Comparison of ENCODE assay signal across 31 mouse cellular contexts in genomic region chr11:6670826-6671225, GRCm38 (mm10). TPM values are rescaled to one million over a fixed set of nuclear protein-coding genes. Genes with fewer than 3 reads are reported as not detected.
A peak's percentile ranks its signal among the peaks of the same experiment; 100 is the strongest.
DNase-seq lines count a peak whose midpoint lies in the region; ATAC-seq lines count a peak whose summit lies in the region.
"Had no signal": no experiment of that assay in that cellular context is flagged by ENCODE, and none has a peak within 500 bp of the region (broad histone marks: within the 10 kb centered on the region; RNA-seq: fewer than 3 reads in every experiment).

No protein-coding gene starts in this region.

- no peak for ATAC-seq in kidney, embryonic 15.5 days (replicated peaks; ENCODE audit: low FRiP score)
- ATAC-seq: activated CD4-positive, CD25-positive, alpha-beta regulatory T cell, adult 4 months; forebrain, embryonic 15.5 days had no signal

- WGBS in kidney, embryonic 15.5 days: 87% methylated on average over 4 of the region's 4 CpGs

- no peak overlapping the region for H3K4me2 ChIP-seq in kidney, embryonic 15.5 days
- H3K4me2 ChIP-seq: embryonic facial prominence, embryonic 13.5 days; forebrain, embryonic 12.5 days; forebrain, embryonic 15.5 days; heart, embryonic 13.5 days; hindbrain, embryonic 14.5 days had no signal

- no peaks in the 10 kb centered on the region for H3K36me3 ChIP-seq in kidney, embryonic 15.5 days
- H3K36me3 ChIP-seq: embryonic facial prominence, embryonic 10.5 days; embryonic facial prominence, embryonic 13.5 days; forebrain, embryonic 12.5 days; forebrain, embryonic 15.5 days; heart, embryonic 10.5 days; heart, embryonic 13.5 days had no signal

- no peak overlapping the region for H3K27ac ChIP-seq in kidney, embryonic 15.5 days
- H3K27ac ChIP-seq: embryonic facial prominence, embryonic 10.5 days; embryonic facial prominence, embryonic 13.5 days; forebrain, embryonic 12.5 days; forebrain, embryonic 15.5 days; heart, adult 2 months; heart, embryonic 10.5 days; heart, embryonic 13.5 days; hindbrain, embryonic 14.5 days had no signal

- H3K4me1 ChIP-seq in kidney, embryonic 15.5 days: no peaks in the 10 kb centered on the region
- H3K4me1 ChIP-seq: embryonic facial prominence, embryonic 13.5 days; forebrain, embryonic 12.5 days; forebrain, embryonic 15.5 days; heart, embryonic 10.5 days; heart, embryonic 13.5 days had no signal

- H3K9me3 ChIP-seq in kidney, embryonic 15.5 days (replicated peaks): no peaks in the 10 kb centered on the region
- H3K9me3 ChIP-seq: embryonic facial prominence, embryonic 13.5 days; forebrain, embryonic 12.5 days; forebrain, embryonic 15.5 days; heart, embryonic 10.5 days; heart, embryonic 13.5 days had no signal

- no peak overlapping the region for H3K4me3 ChIP-seq in kidney, embryonic 15.5 days (replicated peaks)
- H3K4me3 ChIP-seq: embryonic facial prominence, embryonic 10.5 days; embryonic facial prominence, embryonic 13.5 days; erythroblast, embryonic 14.5 days; forebrain, embryonic 12.5 days; forebrain, embryonic 15.5 days; heart, adult 2 months; heart, embryonic 10.5 days; heart, embryonic 13.5 days had no signal

- DNase-seq in kidney, adult 11 months: peak; percentile 76
- peak; percentile 69 to 77 for DNase-seq in kidney, adult 8-10 months
- DNase-seq in kidney, postnatal 4 days: no peak
- peak; percentile 70 to 78 for DNase-seq in kidney, postnatal 36 days
- no peak for DNase-seq in retina, postnatal 1 day
- DNase-seq: adrenal gland, adult 8-10 months; adrenal gland, postnatal 25 days; cerebellum, adult 11-12 months; cerebellum, adult 8-10 months; cerebellum, postnatal 10 days; cerebellum, postnatal 36 days; embryo, embryonic 11 days; gastrocnemius, postnatal 10 days; gastrocnemius, postnatal 36 days; heart, adult 2 months; heart, postnatal 14 days; heart, postnatal 4 days had no signal

- no peak overlapping the region for H3K9ac ChIP-seq in kidney, embryonic 15.5 days
- H3K9ac ChIP-seq: embryonic facial prominence, embryonic 13.5 days; forebrain, embryonic 12.5 days; forebrain, embryonic 15.5 days; heart, embryonic 13.5 days; hindbrain, embryonic 14.5 days had no signal

- no peaks in the 10 kb centered on the region for H3K27me3 ChIP-seq in kidney, embryonic 15.5 days
- H3K27me3 ChIP-seq: embryonic facial prominence, embryonic 13.5 days; forebrain, embryonic 15.5 days; heart, embryonic 13.5 days had no signal

RNA-seq across cellular contexts. Expression of gene Ramp3, which starts 12.5 kb away (rescaled TPM):
- 10.8 and 11.7 TPM in 2 replicates for polyA plus RNA-seq in kidney, embryonic 15.5 days (2015; fragmentation: Nextera tagmentation; extraction: Ambion mirVana)
- polyA plus RNA-seq: erythroblast, embryonic 14.5 days had no signal

RNA-seq across cellular contexts. Expression of gene Wap, which starts 32.4 kb away (rescaled TPM):
- not detected in 2 replicates for polyA plus RNA-seq in kidney, embryonic 15.5 days (2015; fragmentation: Nextera tagmentation; extraction: Ambion mirVana)
- polyA plus RNA-seq: activated CD4-positive, CD25-positive, alpha-beta regulatory T cell, adult 4 months; brain, embryonic 14.5 days; cortical plate, adult 2 months; embryonic facial prominence, embryonic 10.5 days; embryonic facial prominence, embryonic 13.5 days; erythroblast, embryonic 14.5 days; forebrain, embryonic 12.5 days; forebrain, embryonic 15.5 days; heart, adult 2 months; heart, embryonic 10.5 days; heart, embryonic 13.5 days; heart, embryonic 16.5 days; hindbrain, embryonic 11.5 days; hindbrain, embryonic 14.5 days had no signal

RNA-seq across cellular contexts. Expression of gene Tbrg4, which starts 45.0 kb away (rescaled TPM):
- polyA plus RNA-seq in kidney, embryonic 15.5 days (2015; fragmentation: Nextera tagmentation; extraction: Ambion mirVana): 43.0 and 46.4 TPM in 2 replicates

Comparison
In these comparisons a context has a peak if more than half of its experiments do, and no peak if none do; other contexts are left out.
1. DNase-seq: peak in kidney, adult 11 months (single experiment), kidney, adult 8-10 months (2 of 2) and kidney, postnatal 36 days (2 of 2); none in kidney, postnatal 4 days (0 of 2) and retina, postnatal 1 day (single experiment).